Mouse (Mus musculus): ENCODE data around the gene P2rx5.

- no peak for TF ChIP-seq CTCF (IDR thresholded peaks at IDR 0.05; ENCODE audit: borderline replicate concordance, insufficient read depth, low read length)
- no peak for TF ChIP-seq POLR2A (IDR thresholded peaks at IDR 0.05; ENCODE audit: low read depth, low read length)
Observed at GRCm38 (mm10) chr11:73203895-73204294, 43.7 kb downstream of the P2rx5 start.

All from embryonic fibroblast, embryonic 13.5 days (primary cell).